Mouse (Mus musculus) neural tube, embryonic 13.5 days (tissue): ENCODE measurements around the gene Tenm2. TPM values are rescaled to one million over a fixed set of nuclear protein-coding genes. Genes with fewer than 3 reads are reported as not detected.
A peak's percentile ranks its signal among the peaks of the same experiment; 100 is the strongest.

ENCODE experiments used
- ATAC-seq: fragments of 200-750 bp; cut with Nextera tagmentation; 2 replicates; pipeline ENCODE4 v1.8.0; 2017; ENCODE audit warnings: low read depth, mild to moderate bottlenecking, moderate TSS enrichment, moderate library complexity
- H3K27ac ChIP-seq: fragments of 300-500 bp; sonication (generic); replicated peaks from 2 replicates; pipeline ENCODE4 v1.5.1; 2015; ENCODE audit warnings: moderate library complexity, mild to moderate bottlenecking, inconsistent platforms
- H3K27me3 ChIP-seq: fragments of 300-500 bp; sonication (generic); 2 replicates; pipeline ENCODE4 v1.6.1; 2015; ENCODE audit warnings: mild to moderate bottlenecking, inconsistent platforms
- H3K36me3 ChIP-seq: fragments of 300-500 bp; sonication (generic); 2 replicates; pipeline ENCODE4 v1.6.1; 2015; ENCODE audit warnings: mild to moderate bottlenecking, inconsistent platforms
- H3K4me1 ChIP-seq: fragments of 300-500 bp; sonication (generic); replicated peaks from 2 replicates; pipeline ENCODE4 v1.6.1; 2015; ENCODE audit warnings: inconsistent platforms
- H3K4me2 ChIP-seq: fragments of 300-500 bp; sonication (generic); 2 replicates; pipeline ENCODE4 v1.6.1; 2015; ENCODE audit warnings: inconsistent platforms, mild to moderate bottlenecking, moderate library complexity
- H3K4me3 ChIP-seq: fragments of 300-500 bp; sonication (generic); 2 replicates; pipeline ENCODE4 v1.5.1; 2015; ENCODE audit warnings: mild to moderate bottlenecking, inconsistent platforms
- H3K9ac ChIP-seq: fragments of 300-500 bp; sonication (generic); 2 replicates; pipeline ENCODE4 v1.6.1; 2015; ENCODE audit warnings: moderate library complexity, mild to moderate bottlenecking, inconsistent platforms
- H3K9me3 ChIP-seq: fragments of 300-500 bp; sonication (generic); 2 replicates; pipeline ENCODE4 v1.6.1; 2016; ENCODE audit warnings: inconsistent platforms
- WGBS: fragments of 180-500 bp; shearing (Covaris S2); methylation state at CpG from one replicate; pipeline ENCODE4 v1.1.7; 2015; 5-methylcytosine and 5-hydroxymethylcytosine counted together
- polyA plus RNA-seq: library from polyadenylated mRNA; unstranded; fragments of >200 nt; fragmentation: Nextera tagmentation; extraction: Ambion mirVana; gene quantifications from 2 replicates; pipeline ENCODE4 v1.2.1, GENCODE M21; 2015

The Tenm2 gene
- polyA plus RNA-seq, 1 experiment from 2014 or later: 14.2 TPM

DNA sequence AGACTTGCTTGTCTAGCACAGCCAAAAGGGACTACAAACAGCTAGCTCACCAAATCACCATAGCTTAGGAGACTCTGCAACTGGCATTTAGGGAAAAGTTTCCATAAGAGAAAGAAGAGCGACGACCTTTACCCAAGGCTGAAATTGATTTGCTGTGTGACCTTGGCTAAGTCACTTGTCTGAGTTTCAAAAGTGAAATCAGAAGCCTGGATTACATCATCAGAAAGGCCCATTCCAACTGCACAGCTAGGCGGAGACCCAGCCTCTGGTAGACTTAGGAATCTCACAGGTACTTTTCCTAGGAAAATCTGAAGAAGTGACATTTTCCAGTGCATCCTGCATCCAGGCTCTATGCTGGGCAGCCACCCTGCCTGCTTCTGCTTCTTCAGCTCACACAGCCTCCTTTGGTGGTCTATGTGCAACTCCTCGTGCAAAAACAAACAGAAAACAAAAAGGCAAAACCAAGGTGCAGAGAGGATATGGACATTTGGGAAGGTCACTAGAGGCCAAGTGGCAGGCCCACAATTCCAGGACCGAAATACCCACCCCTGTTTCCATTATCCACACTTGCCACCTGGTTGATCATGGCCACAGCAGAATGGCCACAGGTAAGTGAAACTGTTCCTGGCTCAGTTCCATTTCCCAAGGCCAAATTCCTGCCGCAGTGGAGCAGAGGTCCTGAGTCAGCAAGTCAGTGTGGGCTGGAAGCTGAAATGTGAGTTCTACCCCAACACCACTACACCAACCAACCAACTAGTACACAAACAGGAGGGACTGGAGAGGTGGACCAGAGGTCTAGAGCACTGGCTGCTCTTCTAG is 1260.9 kb downstream of the Tenm2 start:
- ATAC-seq: no peak
- Histone ChIP-seq H3K4me3 (no peak overlapping the region), H3K9ac (no peak overlapping the region), H3K4me1 (peaks cover 80% of the 10 kb centered on the region), H3K4me2 (no peak overlapping the region), H3K27me3 (peaks cover 10% of the 10 kb centered on the region), H3K9me3 (no peaks in the 10 kb centered on the region), H3K36me3 (no peaks in the 10 kb centered on the region), H3K27ac (no peak overlapping the region)
- WGBS: 81% methylated on average over 6 of the region's 6 CpGs

DNA sequence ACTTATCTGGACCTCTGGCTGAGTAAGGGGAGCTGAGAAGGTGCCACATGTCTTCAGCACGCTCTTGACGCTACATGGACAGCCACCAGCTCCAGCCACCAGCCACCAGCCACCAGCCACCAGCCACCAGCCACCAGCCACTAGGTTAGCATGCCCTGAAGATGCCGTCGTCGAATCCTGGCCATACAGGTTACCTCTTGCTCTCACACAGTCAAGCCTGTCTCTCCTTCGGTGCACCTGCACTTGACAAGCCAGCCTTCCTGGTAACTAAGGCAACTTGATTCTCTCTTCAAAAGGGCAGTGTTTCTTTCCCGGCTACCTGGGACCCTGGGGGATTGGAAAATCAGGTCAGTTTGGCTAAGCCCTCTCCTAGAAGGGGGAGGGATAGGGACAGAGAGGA is 1262.6 kb downstream of the Tenm2 start:
- Histone ChIP-seq H3K9me3 (no peaks in the 10 kb centered on the region), H3K36me3 (no peaks in the 10 kb centered on the region), H3K4me1 (peaks cover 66% of the 10 kb centered on the region), H3K9ac (no peak overlapping the region), H3K27ac (peak overlapping the region; percentile 65), H3K27me3 (peaks cover 3% of the 10 kb centered on the region), H3K4me3 (no peak overlapping the region), H3K4me2 (0 out of 2 replicates have a peak overlapping the region, but pooled peaks have one; percentile 27)
- ATAC-seq: no peak
- WGBS: 56% methylated on average over 7 of the region's 7 CpGs

DNA sequence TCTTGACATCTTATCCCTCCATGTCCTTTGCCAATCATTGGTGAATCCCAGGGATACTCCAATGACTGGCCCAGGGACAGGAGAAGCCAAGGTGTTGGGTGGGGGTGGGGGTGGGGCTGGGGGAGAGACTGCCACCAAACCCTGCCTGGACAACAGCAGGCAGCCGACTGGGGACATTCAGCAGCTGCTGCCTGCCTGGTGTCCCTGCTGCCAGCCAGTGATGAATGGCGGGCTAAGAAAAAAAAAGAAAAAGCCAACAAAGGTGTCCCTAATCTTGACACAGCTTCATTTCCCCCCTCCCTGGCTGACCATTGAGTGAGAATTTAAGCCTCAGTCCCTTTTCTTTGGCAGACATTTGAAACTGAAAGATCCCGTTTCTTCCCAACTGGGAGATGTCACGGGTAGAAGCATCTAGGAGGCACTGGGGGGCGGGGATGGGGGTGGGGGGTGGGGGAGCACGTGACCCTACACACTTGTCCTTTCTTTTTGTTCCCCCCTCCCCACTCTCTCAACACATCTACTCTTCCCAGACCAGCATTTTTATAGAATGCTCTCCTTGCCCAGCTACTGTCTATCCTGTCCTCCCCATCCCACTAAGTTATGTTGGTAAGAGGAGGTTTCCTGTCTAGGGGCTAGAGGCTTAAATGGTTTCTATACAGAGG is 1263.4 kb downstream of the Tenm2 start:
- Histone ChIP-seq H3K27ac (peak overlapping the region; percentile 65), H3K4me2 (peak overlapping the region; percentile 27), H3K4me3 (no peak overlapping the region), H3K4me1 (peaks cover 61% of the 10 kb centered on the region), H3K9me3 (no peaks in the 10 kb centered on the region), H3K27me3 (no peaks in the 10 kb centered on the region), H3K36me3 (no peaks in the 10 kb centered on the region), H3K9ac (peak overlapping the region; percentile 46; the same call in 1 of the 2 replicates)
- WGBS: 2% methylated on average over 6 of the region's 6 CpGs
- ATAC-seq: peak; percentile 40; the same call in 1 of the 2 replicates

GRCm38 (mm10) chr11:35970806-35971705 is 1264.7 kb downstream of the Tenm2 start:
- WGBS: 85% methylated on average over 19 of the region's 19 CpGs
- no peak overlapping the region for H3K4me3 ChIP-seq
- ATAC-seq: no peak

GRCm38 (mm10) chr11:35968291-35968690 is 1267.5 kb downstream of the Tenm2 start:
- no peak overlapping the region for H3K4me3 ChIP-seq
- H3K36me3 ChIP-seq: no peaks in the 10 kb centered on the region
- ATAC-seq: no peak
- H3K4me1 ChIP-seq: peaks cover 24% of the 10 kb centered on the region
- no peak overlapping the region for H3K4me2 ChIP-seq
- H3K9me3 ChIP-seq: no peaks in the 10 kb centered on the region
- no peak overlapping the region for H3K27ac ChIP-seq
- no peak overlapping the region for H3K9ac ChIP-seq
- no peaks in the 10 kb centered on the region for H3K27me3 ChIP-seq
- WGBS: 90% methylated on average over 10 of the region's 10 CpGs

More at GRCm38 (mm10) chr11:35970806-35971705, 1264.7 kb downstream of the Tenm2 start:
- H3K36me3 ChIP-seq: no peaks in the 10 kb centered on the region
- no peak overlapping the region for H3K27ac ChIP-seq
- H3K4me2 ChIP-seq: no peak overlapping the region
- no peaks in the 10 kb centered on the region for H3K9me3 ChIP-seq
- peaks cover 48% of the 10 kb centered on the region for H3K4me1 ChIP-seq
- H3K9ac ChIP-seq: no peak overlapping the region
- H3K27me3 ChIP-seq: no peaks in the 10 kb centered on the region

DNA sequence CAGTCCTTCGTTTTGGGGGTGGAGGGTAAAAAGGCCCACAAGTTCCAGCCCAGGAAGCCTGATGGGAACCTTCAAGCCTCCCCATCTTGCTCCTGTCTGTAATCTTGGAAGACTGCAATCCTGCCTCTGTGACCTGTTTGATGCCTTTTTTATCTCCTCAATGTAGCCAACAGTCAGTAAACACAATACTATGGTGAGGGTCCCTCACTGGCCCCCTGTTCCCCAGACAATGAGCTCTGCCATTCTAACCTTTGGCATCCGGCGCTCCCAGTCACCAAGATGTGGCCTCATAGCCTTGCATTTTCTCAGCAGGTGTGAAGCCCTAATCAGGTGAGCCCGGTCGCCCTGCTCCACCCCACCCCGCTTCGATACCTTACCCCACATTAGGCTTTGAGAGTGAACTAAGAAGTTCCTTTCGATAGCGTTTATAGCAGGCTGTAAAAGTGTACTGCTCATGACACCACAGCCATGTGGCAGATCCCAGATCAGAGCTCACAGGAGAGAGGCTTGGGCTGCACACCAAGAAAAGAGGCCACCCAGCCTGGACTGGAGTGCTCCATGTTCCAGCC is 1271.7 kb downstream of the Tenm2 start:
- WGBS: 52% methylated on average over 9 of the region's 9 CpGs
- Histone ChIP-seq H3K4me2 (no peak overlapping the region), H3K4me1 (peaks cover 7% of the 10 kb centered on the region), H3K4me3 (no peak overlapping the region), H3K36me3 (no peaks in the 10 kb centered on the region), H3K9ac (no peak overlapping the region), H3K9me3 (no peaks in the 10 kb centered on the region), H3K27ac (no peak overlapping the region), H3K27me3 (no peaks in the 10 kb centered on the region)
- no peak for ATAC-seq

- Histone ChIP-seq H3K4me3 (no peak overlapping the region), H3K4me2 (no peak overlapping the region), H3K4me1 (peaks cover 7% of the 10 kb centered on the region), H3K9me3 (no peaks in the 10 kb centered on the region), H3K36me3 (no peaks in the 10 kb centered on the region), H3K27me3 (no peaks in the 10 kb centered on the region), H3K9ac (no peak overlapping the region), H3K27ac (no peak overlapping the region)
- ATAC-seq: no peak
- WGBS: 57% methylated on average over 2 of the region's 2 CpGs
These were observed 1272.2 kb downstream of the Tenm2 start for GRCm38 (mm10) chr11:35963554-35963953.

- no peaks in the 10 kb centered on the region for H3K36me3 ChIP-seq
- ATAC-seq: no peak
- no peak overlapping the region for H3K27ac ChIP-seq
- no peaks in the 10 kb centered on the region for H3K9me3 ChIP-seq
- no peak overlapping the region for H3K4me2 ChIP-seq
- no peak overlapping the region for H3K4me3 ChIP-seq
- H3K9ac ChIP-seq: no peak overlapping the region
- H3K27me3 ChIP-seq: no peaks in the 10 kb centered on the region
- peaks cover 12% of the 10 kb centered on the region for H3K4me1 ChIP-seq
- WGBS: 92% methylated on average over 2 of the region's 2 CpGs
These were observed 1273.3 kb downstream of the Tenm2 start for GRCm38 (mm10) chr11:35962431-35962830.

- no peak for ATAC-seq
- Histone ChIP-seq H3K4me2 (no peak overlapping the region), H3K9ac (no peak overlapping the region), H3K9me3 (no peaks in the 10 kb centered on the region), H3K4me1 (peaks cover 12% of the 10 kb centered on the region), H3K36me3 (no peaks in the 10 kb centered on the region), H3K27ac (no peak overlapping the region), H3K4me3 (no peak overlapping the region), H3K27me3 (no peaks in the 10 kb centered on the region)
- WGBS: 96% methylated on average over 3 of the region's 3 CpGs
These were observed 1276.5 kb downstream of the Tenm2 start for GRCm38 (mm10) chr11:35959270-35959669.
